Mouse (Mus musculus) heart, adult 10 weeks (tissue): Measurements from ENCODE around the gene Rgs8. TPM values are rescaled to one million over a fixed set of nuclear protein-coding genes. Genes with fewer than 3 reads are reported as not detected.

ENCODE experiments used
- polyA plus RNA-seq: library from polyadenylated mRNA; stranded (reverse); fragments of 350-450 nt; fragmentation: Illumina TruSeq; extraction: RNeasy Lipid Tissue Mini Kit (QIAGEN cat#74804); gene quantifications from one replicate; pipeline ENCODE4 v1.2.3, GENCODE M21; 2014; ENCODE audit warnings: low read depth, low replicate concordance

The Rgs8 gene
- polyA plus RNA-seq = not detected

GRCm38 (mm10) chr1:153652938-153653623 is at the start of gene Rgs8:
Gene Rgs8 (plus strand): TSS chr1:153653025.

GRCm38 (mm10) chr1:153740145-153740544 is 87.3 kb downstream of the Rgs8 start, which contains the start of gene Rgs16:
Gene Rgs16 (plus strand): TSS chr1:153740349.

GRCm38 (mm10) chr1:153749211-153749801 is 96.5 kb downstream of the Rgs8 start, which contains the start of gene Rnasel:
Gene Rnasel (plus strand): TSS chr1:153749426.

Other genes starting within 250 kb of the Rgs8 start
- not detected for gene Shcbp1l, start 227.9 kb upstream of the Rgs8 start, polyA plus RNA-seq
- 42.3 TPM for gene Dhx9, start 165.4 kb upstream of the Rgs8 start, polyA plus RNA-seq
- 1.3 TPM for gene Npl, start 103.0 kb upstream of the Rgs8 start, polyA plus RNA-seq
- 1.1 TPM for gene Rgs16, start 87.3 kb downstream of the Rgs8 start, polyA plus RNA-seq
- gene Rnasel, start 96.4 kb downstream of the Rgs8 start, polyA plus RNA-seq = 6.7 TPM
- not detected for gene Rgsl1, start 191.1 kb downstream of the Rgs8 start, polyA plus RNA-seq
- gene Teddm1b, start 221.3 kb downstream of the Rgs8 start, polyA plus RNA-seq = not detected
- gene Teddm1a, start 238.7 kb downstream of the Rgs8 start, polyA plus RNA-seq = not detected
- gene Glul, start 246.9 kb downstream of the Rgs8 start, polyA plus RNA-seq = 331 TPM
- 0.92 TPM for gene Teddm2, start 247.2 kb downstream of the Rgs8 start, polyA plus RNA-seq